Mouse (Mus musculus): ENCODE measurements around the gene Sdcbp2.

The Sdcbp2 gene

GRCm38 (mm10) chr2:151631406-151632158 lies 59.2 kb downstream of the Sdcbp2 start:
- DNase-seq (ENCODE audit: low read depth) = no peak

GRCm38 (mm10) chr2:151632159-151632814 lies 59.9 kb downstream of the Sdcbp2 start, which contains the start of gene Snph:
Gene Snph, minus strand, starts transcription at chr2:151632593.
- DNase-seq (ENCODE audit: low read depth) = peak; percentile 42

GRCm38 (mm10) chr2:151632982-151633381 lies 60.6 kb downstream of the Sdcbp2 start:
- no peak for DNase-seq (ENCODE audit: low read depth)

GRCm38 (mm10) chr2:151634903-151635302 lies 62.5 kb downstream of the Sdcbp2 start:
- DNase-seq (ENCODE audit: low read depth) = no peak

- no peak for DNase-seq (ENCODE audit: low read depth)
Measured at GRCm38 (mm10) chr2:151635362-151636014, 63.1 kb downstream of the Sdcbp2 start.

- no peak for DNase-seq (ENCODE audit: low read depth)
Measured at GRCm38 (mm10) chr2:151636015-151636402, 63.6 kb downstream of the Sdcbp2 start.

Measured in induced T-regulatory cell, adult 2 months (primary cell).